Comparison of ENCODE assay signal across 40 mouse cellular contexts in genomic region chr2:76324463-76324862, GRCm38 (mm10). TPM values are rescaled to one million over a fixed set of nuclear protein-coding genes. Genes with fewer than 3 reads are reported as not detected.
"Had no signal": no experiment of that assay in that cellular context is flagged by ENCODE, and none has a peak within 500 bp of the region (broad histone marks: within the 10 kb centered on the region; RNA-seq: fewer than 3 reads in every experiment).

No protein-coding gene starts in this region.

- H3K4me3 ChIP-seq: heart, embryonic 10.5 days; heart, embryonic 12.5 days; hindbrain, embryonic 13.5 days; hindbrain, embryonic 15.5 days; kidney, embryonic 15.5 days; limb, embryonic 13.5 days had no signal

- DNase-seq: forebrain, postnatal 0 days; gastrocnemius, postnatal 14 days; gastrocnemius, postnatal 36 days; heart, adult 18-20 months; heart, postnatal 10 days; heart, postnatal 36 days; kidney, adult 11 months; kidney, adult 2 months; kidney, adult 9 months; kidney, postnatal 14 days; kidney, postnatal 36 days; layer of hippocampus, adult 9-11 months; layer of hippocampus, postnatal 36 days; left cerebral cortex, postnatal 4 days; liver had no signal

- H3K4me1 ChIP-seq: heart, embryonic 10.5 days; heart, embryonic 12.5 days; hindbrain, embryonic 13.5 days; hindbrain, embryonic 15.5 days; kidney, embryonic 15.5 days had no signal

- H3K9ac ChIP-seq: forebrain, postnatal 0 days; heart, embryonic 12.5 days; hindbrain, embryonic 13.5 days; hindbrain, embryonic 15.5 days; kidney, embryonic 15.5 days; limb, embryonic 13.5 days had no signal

- ATAC-seq: forebrain, postnatal 0 days; hindbrain, postnatal 0 days; intestine, embryonic 16.5 days had no signal

- H3K27me3 ChIP-seq: heart, embryonic 12.5 days; hindbrain, embryonic 13.5 days; hindbrain, embryonic 15.5 days; kidney, embryonic 15.5 days; limb, embryonic 13.5 days had no signal

- H3K36me3 ChIP-seq: heart, embryonic 10.5 days; heart, embryonic 12.5 days; hindbrain, embryonic 13.5 days; hindbrain, embryonic 15.5 days; kidney, embryonic 15.5 days; limb, embryonic 13.5 days had no signal

- H3K4me2 ChIP-seq: heart, embryonic 12.5 days; hindbrain, embryonic 13.5 days; hindbrain, embryonic 15.5 days; kidney, embryonic 15.5 days; limb, embryonic 13.5 days; liver, embryonic 11.5 days had no signal

- H3K27ac ChIP-seq: heart, embryonic 10.5 days; hindbrain, embryonic 13.5 days; hindbrain, embryonic 15.5 days; hindbrain, postnatal 0 days; kidney, embryonic 15.5 days; kidney, postnatal 0 days; limb, embryonic 13.5 days had no signal

- H3K9me3 ChIP-seq: heart, embryonic 10.5 days; heart, embryonic 12.5 days; hindbrain, embryonic 13.5 days; hindbrain, embryonic 15.5 days; kidney, embryonic 15.5 days; limb, embryonic 13.5 days had no signal

RNA-seq across cellular contexts. Expression of gene Pde11a, which starts 14.1 kb away (rescaled TPM):
- total RNA-seq: hematopoietic stem cell, adult 5-6 weeks had no signal

RNA-seq across cellular contexts. Expression of gene Cyct, which starts 35.8 kb away (rescaled TPM):
- total RNA-seq: forebrain, postnatal 0 days; gastrocnemius, adult 18-20 months; gastrocnemius, adult 8-10 months; gastrocnemius, postnatal 14 days; gastrocnemius, postnatal 36 days; heart, postnatal 36 days; hematopoietic stem cell, adult 5-6 weeks; hindbrain, postnatal 0 days; layer of hippocampus, adult 18-20 months; layer of hippocampus, adult 8-10 months; layer of hippocampus, postnatal 14 days; layer of hippocampus, postnatal 36 days; left cerebral cortex, adult 18-20 months; left cerebral cortex, adult 8-10 months; left cerebral cortex, postnatal 10 days; left cerebral cortex, postnatal 25 days; left cerebral cortex, postnatal 4 days had no signal
- polyA plus RNA-seq: gonadal fat pad, adult 2 months; heart, embryonic 12.5 days; heart, embryonic 14.5 days; hindbrain, embryonic 11.5 days; hindbrain, embryonic 13.5 days; hindbrain, embryonic 15.5 days; intestine, embryonic 14.5 days; intestine, embryonic 16.5 days; kidney, adult 2 months; kidney, embryonic 15.5 days; large intestine, adult 2 months; limb, embryonic 13.5 days had no signal
